Mouse (Mus musculus): ENCODE measurements around the gene Tram2.

GRCm38 (mm10) chr1:21068491-21068890 is 10.5 kb downstream of the Tram2 start:
- no peak for TF ChIP-seq USF2 (IDR thresholded peaks at IDR 0.05; ENCODE audit: borderline replicate concordance in 1 of 2, insufficient read depth in 1 of 2, low read depth in 1 of 2, low read length in 2 of 2)
- no peak for TF ChIP-seq RAD21 (IDR thresholded peaks at IDR 0.05; ENCODE audit: low read depth, low read length)
- TF ChIP-seq ETS1 (IDR thresholded peaks at IDR 0.05; ENCODE audit: low read depth, low read length): peak; percentile 82
- no peak for TF ChIP-seq POLR2A (IDR thresholded peaks at IDR 0.05; ENCODE audit: control insufficient read depth in 1 of 2, insufficient read depth in 1 of 2, low read depth in 1 of 2, low read length in 2 of 2, poor library complexity in 1 of 2)
- no peak for TF ChIP-seq MAFK (IDR thresholded peaks at IDR 0.05; ENCODE audit: borderline replicate concordance, low read depth, low read length)
- TF ChIP-seq CTCF (IDR thresholded peaks at IDR 0.05 in 2 of 3, conservative IDR thresholded peaks at IDR 0.05 in 1 of 3; ENCODE audit: control insufficient read depth in 1 of 3, insufficient read depth in 1 of 3, low read depth in 2 of 3, low read length in 3 of 3, poor library complexity in 1 of 3, severe bottlenecking in 1 of 3): no peak
- TF ChIP-seq SIN3A (IDR thresholded peaks at IDR 0.05; ENCODE audit: low read length): no peak

Data from MEL (cell line).